Mouse (Mus musculus) 3134 (cell line): ENCODE measurements around the gene Sall2.
"Not testable (repeated sequence)": the region's sequence is repeated elsewhere in the genome, so short reads cannot be mapped to it uniquely, and the experiment has no call there.

Experiments used
- DNase-seq: peaks from one replicate; pipeline ENCODE4 v3.0.0-alpha.2; 2011; ENCODE audit warnings: low spot score; ENCODE audit not compliant: insufficient read length; ENCODE audit errors: extremely low read depth

Sall2 gene

GRCm38 (mm10) chr14:52327910-52328812, at the start of gene Sall2:
Sall2 (minus strand) TSS chr14:52328762.
- DNase-seq: no peak

DNA sequence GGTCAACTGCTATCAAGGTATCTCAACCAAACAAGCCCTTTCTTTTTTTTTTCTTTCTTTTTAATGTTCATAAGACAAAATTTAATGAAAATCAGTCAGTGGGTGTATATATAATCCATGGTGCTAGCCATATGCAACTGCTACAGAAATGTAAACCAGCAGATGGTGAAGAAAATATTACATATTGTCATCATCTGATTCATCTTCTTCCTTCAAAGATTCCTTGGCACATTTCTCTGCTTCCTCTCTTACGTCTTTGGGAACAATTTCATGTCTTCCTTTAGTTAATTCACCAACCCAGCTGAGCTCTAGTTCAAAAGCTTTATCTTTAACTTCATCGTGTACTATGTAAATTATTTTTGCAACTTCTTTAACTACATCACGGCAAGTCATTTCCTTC, 40.2 kb upstream of the Sall2 start:
- DNase-seq: no peak

DNA sequence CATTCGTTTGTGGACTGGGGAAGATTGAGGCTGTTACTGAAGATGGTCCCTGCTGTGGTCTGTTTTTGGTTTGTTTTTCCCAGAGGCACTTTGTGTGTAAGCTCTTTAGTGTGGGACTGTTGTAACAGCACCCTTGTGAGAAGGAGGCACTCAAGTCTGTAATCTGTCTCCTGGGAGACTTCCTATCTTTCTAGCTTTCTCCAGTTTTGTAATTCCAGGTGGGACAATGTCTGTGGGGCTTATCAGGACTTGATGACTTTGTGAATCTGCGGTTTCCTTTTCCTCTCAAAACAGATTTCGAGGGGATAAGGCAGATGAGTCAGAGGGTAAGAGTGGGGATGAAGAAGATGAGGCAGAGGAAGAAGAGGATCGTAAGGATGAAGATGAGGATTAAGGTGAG, 27.7 kb upstream of the Sall2 start, which contains the start of gene Olfr1513:
Olfr1513 (minus strand) TSS at position 101 of the 400 bp plus-strand sequence.
- DNase-seq: no peak

- no peak for DNase-seq
These were observed 10.9 kb upstream of the Sall2 start for GRCm38 (mm10) chr14:52339512-52339852.

DNA sequence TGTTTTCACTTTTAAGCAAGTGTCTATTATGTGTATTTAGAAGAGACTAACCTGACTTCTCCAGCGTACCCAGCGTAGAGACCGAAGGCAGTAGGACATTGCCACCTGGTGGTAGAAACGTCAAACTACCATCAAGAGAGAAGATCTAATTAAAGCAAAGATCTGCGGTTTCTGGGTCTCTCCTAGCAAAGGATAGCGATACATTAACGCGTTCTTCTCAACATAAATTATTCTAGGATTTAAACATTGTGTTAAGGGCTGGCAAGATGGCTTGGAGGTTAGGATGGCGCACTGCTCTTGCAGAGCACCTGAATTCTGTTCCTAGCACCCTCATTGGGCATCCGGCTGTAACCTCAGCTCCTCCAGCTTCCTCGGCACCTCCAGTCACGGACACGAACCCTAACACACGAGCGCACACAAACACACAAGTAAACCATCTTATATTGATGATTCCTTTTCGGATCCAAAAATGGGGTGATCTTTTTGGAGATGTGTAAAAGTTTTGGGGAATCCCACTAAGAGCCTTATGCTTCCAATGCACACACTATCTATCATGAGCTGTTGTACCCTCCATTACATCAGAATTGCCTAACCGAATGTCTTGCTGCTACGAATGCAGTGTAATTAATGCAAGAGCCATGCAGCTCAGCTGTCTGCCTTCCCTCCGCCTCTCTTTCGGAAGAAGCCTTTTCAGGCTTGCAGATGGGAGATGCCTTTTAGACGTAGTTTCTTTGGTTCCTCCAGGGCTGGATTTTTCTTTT, 10.4 kb upstream of the Sall2 start:
- DNase-seq: peak; percentile 16

- DNase-seq: no peak
These were observed 3.6 kb upstream of the Sall2 start for GRCm38 (mm10) chr14:52332171-52332570.

- DNase-seq: no peak
These were observed 2.6 kb upstream of the Sall2 start for GRCm38 (mm10) chr14:52331069-52331750.

DNA sequence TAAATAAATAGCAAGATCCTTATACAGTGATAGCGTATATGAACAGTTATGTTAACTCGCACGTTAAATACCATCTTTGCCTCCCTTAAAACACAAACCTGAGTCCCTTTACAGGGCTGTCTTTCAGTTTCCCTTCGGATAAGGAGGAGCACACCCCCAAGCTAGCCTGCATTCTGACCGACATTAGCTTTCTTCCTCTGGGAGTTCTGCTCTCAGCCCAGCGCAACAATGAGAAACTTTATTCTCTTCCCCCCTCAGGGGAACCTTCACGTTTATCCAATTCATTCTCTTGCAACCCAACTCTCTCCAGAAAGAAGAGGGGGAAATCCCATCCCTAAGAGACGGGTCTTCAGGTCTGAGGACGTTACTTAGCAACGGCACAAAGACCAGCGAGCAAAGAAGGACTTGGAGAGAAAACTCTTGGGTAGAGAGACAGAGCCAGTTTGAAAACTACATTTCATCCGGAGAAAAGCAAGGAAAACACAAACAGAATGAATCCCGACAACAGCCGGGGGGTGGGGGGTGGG, 1.1 kb downstream of the Sall2 start:
- DNase-seq: no peak

- no peak for DNase-seq
These were observed 2.7 kb downstream of the Sall2 start for GRCm38 (mm10) chr14:52325890-52326289.

DNA sequence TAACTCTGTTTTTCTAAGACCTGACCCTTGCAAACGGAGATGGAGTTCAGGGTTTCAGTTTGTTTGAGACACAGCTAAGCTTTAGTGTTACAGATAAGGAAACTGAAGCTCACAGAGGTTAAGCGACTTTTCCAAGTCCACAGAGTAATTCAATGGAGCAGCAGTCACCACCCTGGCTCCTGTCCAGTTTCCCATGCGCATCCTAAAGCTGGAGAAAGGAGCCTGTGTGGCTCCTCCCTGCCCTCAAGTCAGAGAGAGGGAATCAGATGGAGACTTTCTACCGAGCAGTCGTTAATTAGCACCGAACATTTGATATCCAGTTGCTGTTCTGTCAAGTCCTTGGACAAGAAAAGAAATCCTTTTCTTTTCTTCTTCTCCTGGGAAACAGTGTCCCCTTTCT, 9.2 kb downstream of the Sall2 start:
- no peak for DNase-seq

DNA sequence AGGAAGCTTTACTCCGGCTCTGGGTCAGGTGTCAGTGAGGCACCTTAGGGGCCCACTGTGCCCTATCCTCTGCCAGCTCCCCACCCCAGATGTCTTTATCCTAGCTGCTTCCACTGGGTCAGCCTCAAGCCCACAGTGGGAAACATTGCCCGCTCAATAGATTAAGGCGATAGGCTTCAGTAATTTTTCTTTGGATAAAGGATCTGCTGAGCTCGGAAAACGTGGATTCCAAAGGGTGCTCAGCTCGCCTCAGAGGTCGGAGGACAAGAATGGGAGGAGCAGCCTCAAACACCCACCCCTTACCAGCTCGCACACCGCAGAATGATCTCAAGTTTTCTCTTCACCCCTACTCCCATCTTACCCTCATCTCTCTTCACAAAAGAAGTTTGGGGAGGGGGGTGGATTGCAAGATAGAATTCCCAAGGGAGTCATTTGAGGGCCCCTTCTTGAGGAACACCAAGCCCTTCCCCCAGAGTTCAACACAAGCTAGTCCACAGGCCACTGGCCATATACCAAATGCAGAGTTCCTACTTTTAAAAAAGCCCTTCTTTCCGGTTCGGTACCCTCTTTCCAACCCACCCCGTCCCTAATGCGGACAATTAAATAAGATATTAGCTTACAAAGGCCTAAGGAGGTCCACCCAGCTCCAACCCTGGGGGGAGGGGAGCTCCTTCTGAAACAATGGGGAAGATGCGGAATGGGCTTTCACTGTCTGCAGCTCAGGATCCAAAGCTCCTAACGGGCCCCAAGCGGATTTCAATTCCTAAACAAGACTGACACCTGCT, 11.9 kb downstream of the Sall2 start:
- DNase-seq: no peak

DNA sequence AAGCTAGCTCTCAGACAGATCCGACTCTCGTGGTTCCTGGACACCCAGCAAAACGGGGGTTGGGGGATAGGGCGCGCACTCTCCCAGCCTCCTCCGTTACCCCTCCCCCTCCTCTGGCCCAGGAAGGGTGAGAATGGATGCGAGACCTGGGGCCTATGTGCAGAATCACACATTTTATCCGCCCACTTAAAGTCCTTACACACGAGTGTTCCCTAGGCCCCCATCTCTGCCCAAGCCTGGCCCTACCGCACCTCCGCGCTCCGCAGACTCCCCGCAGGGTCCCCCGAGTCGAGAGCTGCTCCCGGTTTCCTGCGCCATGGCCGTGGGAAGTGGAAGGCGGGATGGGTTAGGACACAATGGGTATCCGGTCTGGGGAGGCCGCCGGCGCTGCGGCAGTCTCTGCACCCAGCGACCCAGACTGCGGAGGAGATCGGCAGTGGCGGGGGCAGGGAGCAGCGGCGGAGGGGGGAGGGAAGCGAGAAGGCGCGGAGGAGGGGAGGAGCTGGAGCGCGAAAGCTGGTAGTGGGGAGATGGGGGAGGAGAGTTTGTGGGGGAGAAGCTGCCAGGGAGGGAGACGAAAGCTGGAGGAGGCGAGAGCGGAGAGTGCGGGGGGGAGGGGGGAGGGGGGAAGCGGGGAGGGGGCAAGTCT, 12.6 kb downstream of the Sall2 start:
- DNase-seq: no peak

- no peak for DNase-seq
These were observed 13.2 kb downstream of the Sall2 start for GRCm38 (mm10) chr14:52315283-52315780.

- DNase-seq: no peak
These were observed 13.8 kb downstream of the Sall2 start for GRCm38 (mm10) chr14:52314808-52315150.

DNA sequence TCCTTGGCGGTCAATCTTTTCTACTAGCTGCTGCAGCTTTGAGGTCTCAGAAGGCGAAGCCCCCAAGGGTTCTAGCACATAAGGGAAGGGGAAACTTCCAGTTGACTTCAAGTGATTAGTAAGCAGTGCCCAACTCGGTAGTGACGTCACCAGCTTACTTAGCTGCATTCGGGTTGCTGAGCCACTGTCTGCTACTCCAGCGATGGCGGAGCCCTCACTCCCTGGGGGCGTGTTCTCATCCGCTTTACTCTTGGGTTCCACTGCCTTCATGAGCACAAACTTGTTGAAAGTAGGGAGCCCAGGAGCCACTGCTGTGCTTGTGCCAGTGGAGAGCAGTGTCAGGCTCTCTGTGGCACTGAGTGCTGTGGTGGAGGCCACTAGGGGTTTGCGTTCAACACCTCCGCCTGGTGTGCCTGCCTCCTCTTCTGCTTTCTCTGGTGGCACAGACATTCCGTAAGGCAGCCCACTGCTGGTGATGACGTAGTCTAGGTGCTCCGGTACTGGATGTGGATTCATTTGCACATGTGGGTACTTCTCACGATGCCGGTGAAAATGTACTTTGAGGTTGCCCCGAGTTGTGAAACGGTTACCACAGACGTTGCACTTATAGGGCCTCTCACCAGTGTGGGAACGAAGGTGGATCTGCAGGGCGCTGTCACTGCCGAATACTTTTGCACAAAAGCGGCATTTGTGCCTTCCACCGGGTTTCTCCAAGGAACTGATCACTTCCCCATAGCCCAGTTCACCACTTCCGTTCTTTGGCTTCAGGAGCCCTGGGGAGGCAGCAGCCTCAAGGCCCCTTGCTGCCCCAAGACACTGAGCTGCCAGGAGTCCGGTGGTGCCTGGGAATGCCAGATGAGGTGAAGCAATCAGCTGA, 14.4 kb downstream of the Sall2 start:
- DNase-seq: no peak

GRCm38 (mm10) chr14:52310906-52311305, 17.7 kb downstream of the Sall2 start:
- DNase-seq: no peak

GRCm38 (mm10) chr14:52310343-52310742, 18.2 kb downstream of the Sall2 start:
- DNase-seq: not testable (repeated sequence)

DNA sequence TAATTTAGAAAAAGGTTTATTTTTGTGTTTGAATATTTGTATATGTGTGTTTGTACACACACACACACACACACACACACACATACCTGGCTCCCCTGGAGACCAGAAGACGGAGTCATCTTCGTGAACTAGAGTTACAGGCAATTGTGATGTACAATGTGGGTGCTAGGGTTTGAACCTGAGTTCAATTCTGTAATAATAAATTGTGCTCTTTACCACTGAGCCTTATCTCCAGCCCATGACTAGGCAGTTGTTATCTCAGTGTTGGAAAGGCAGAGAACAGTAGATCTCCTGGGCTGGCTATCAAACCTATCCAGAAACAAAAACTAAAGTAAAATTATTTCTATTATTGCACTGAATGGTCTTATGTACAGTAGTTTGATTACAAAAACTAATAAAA, 22.5 kb downstream of the Sall2 start:
- no peak for DNase-seq
